Mouse (Mus musculus) hindbrain, embryonic 14.5 days (tissue): ENCODE results near the gene Tmem242. TPM values are rescaled to one million over a fixed set of nuclear protein-coding genes. Genes with fewer than 3 reads are reported as not detected.

Experiments used
- ATAC-seq: fragments of 200-750 bp; cut with Nextera tagmentation; 2 replicates; pipeline ENCODE4 v1.8.0; 2017; ENCODE audit warnings: moderate number of reproducible peaks, mild to moderate bottlenecking, moderate TSS enrichment, moderate library complexity; ENCODE audit not compliant: low FRiP score
- DNase-seq: peaks from one replicate; pipeline ENCODE4 v3.0.0-alpha.2; 2015; ENCODE audit warnings: low spot score
- H3K27ac ChIP-seq: fragments of 300-500 bp; sonication (generic); 2 replicates; pipeline ENCODE4 v1.5.1; 2014; ENCODE audit warnings: mild to moderate bottlenecking, moderate library complexity
- H3K27me3 ChIP-seq: fragments of 300-500 bp; sonication (generic); 2 replicates; pipeline ENCODE4 v1.6.1; 2014; ENCODE audit warnings: mild to moderate bottlenecking, low read length, mixed read lengths; ENCODE audit not compliant: control insufficient read depth, insufficient read depth
- H3K36me3 ChIP-seq: fragments of 300-500 bp; sonication (generic); replicated peaks from 2 replicates; pipeline ENCODE4 v1.6.1; 2014; ENCODE audit not compliant: control insufficient read depth, insufficient read depth
- H3K4me1 ChIP-seq: fragments of 300-500 bp; sonication (generic); replicated peaks from 2 replicates; pipeline ENCODE4 v1.6.1; 2014; ENCODE audit warnings: antibody characterized with exemption, low read length, mixed read lengths; ENCODE audit not compliant: control insufficient read depth, insufficient read depth
- H3K4me2 ChIP-seq: fragments of 300-500 bp; sonication (generic); replicated peaks from 2 replicates; pipeline ENCODE4 v1.6.1; 2014; ENCODE audit warnings: mild to moderate bottlenecking, moderate library complexity
- H3K4me3 ChIP-seq: fragments of 300-500 bp; sonication (generic); replicated peaks from 2 replicates; pipeline ENCODE4 v1.5.1; 2014; ENCODE audit warnings: mild to moderate bottlenecking, low read length
- H3K9ac ChIP-seq: fragments of 300-500 bp; sonication (generic); 2 replicates; pipeline ENCODE4 v1.6.1; 2014
- H3K9me3 ChIP-seq: fragments of 300-500 bp; sonication (generic); 2 replicates; pipeline ENCODE4 v1.6.1; 2016; ENCODE audit warnings: low read length; ENCODE audit not compliant: control insufficient read depth
- WGBS: fragments of 180-500 bp; shearing (Covaris S2); extraction: QIAGEN DNeasy Blood & Tissue Kit; methylation state at CpG from one replicate; pipeline ENCODE4 v1.1.7; 2014; 5-methylcytosine and 5-hydroxymethylcytosine counted together
- polyA plus RNA-seq: library from polyadenylated mRNA; unstranded; fragments of >200 nt; fragmentation: Nextera tagmentation; extraction: Ambion mirVana; gene quantifications from 2 replicates; pipeline ENCODE4 v1.2.1, GENCODE M21; 2014

Tmem242 gene
- polyA plus RNA-seq, 1 experiment from 2014 or later, result 111 TPM

DNA sequence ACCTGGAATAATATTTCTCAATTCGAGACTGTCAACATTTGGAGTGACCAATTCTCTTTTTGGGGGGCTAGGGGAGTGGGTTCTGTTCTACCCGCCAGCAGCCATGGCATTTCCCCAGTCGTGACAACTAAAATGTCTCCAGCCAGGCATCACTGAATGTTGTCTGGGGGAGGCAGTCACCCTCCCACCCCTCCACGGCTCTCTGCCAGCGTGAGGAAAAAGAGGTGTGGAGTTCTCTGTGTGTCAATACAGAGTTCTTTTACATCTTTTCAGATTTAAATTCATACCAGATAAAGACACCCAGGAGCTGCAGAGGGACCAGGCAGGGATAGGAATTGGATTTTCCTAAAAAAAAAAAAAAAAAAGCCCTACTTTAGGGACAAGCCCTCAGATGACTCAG is 43.8 kb downstream of the Tmem242 start:
- no peaks in the 10 kb centered on the region for H3K4me1 ChIP-seq
- H3K9ac ChIP-seq, result no peak overlapping the region
- no peak overlapping the region for H3K4me3 ChIP-seq
- ATAC-seq (no peak), DNase-seq (no peak)
- WGBS, result 64% methylated on average over 5 of the region's 5 CpGs
- H3K36me3 ChIP-seq, result no peaks in the 10 kb centered on the region
- H3K9me3 ChIP-seq, result 0 out of 2 replicates have a peak, but pooled peaks cover 2% of the 10 kb centered on the region
- no peaks in the 10 kb centered on the region for H3K27me3 ChIP-seq
- no peak overlapping the region for H3K4me2 ChIP-seq
- no peak overlapping the region for H3K27ac ChIP-seq

DNA sequence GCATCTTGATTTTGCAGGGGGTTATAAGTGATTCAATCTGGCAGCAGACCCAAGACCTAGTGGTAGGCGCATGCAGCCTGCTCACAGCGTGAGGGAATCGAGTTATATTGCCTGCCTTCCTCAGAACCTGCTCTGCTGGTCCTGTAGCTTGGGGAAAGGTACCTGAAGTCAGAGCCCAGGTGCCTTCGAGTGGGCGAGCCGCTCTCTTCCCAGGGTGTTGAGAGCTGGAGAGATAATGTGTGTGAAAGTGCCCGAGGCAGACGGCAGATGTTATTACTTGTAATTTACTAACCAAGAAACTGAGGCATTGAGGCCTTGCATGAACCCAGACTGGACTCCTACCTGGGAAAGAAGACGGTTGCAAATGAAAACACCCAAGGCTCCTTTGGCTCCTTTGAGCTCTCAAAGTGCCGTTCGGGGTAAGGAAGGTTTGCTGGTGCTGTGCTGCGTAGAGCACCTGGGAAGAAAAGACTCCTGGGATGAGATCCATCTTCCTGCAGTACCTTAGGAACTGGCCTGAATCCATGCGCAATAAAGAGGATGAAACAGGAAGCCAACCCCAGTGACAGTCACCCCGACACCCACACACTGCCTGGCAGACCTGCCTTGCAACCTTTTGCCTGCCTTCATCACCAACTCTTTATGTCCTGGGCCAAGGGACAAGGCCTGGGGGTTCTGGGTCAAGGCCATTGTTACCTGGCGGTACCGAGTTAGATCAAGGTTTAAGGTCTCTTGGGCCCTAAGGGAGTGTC is 44.4 kb downstream of the Tmem242 start:
- H3K27me3 ChIP-seq, result no peaks in the 10 kb centered on the region
- 0 out of 2 replicates have a peak, but pooled peaks cover 2% of the 10 kb centered on the region for H3K9me3 ChIP-seq
- H3K27ac ChIP-seq, result no peak overlapping the region
- no peak for ATAC-seq
- H3K36me3 ChIP-seq, result no peaks in the 10 kb centered on the region
- no peak for DNase-seq
- no peak overlapping the region for H3K4me2 ChIP-seq
- no peak overlapping the region for H3K4me3 ChIP-seq
- peaks cover under 1% of the 10 kb centered on the region; the same call in 1 of the 2 replicates for H3K4me1 ChIP-seq
- WGBS, result 90% methylated on average over 16 of the region's 16 CpGs
- H3K9ac ChIP-seq, result no peak overlapping the region

GRCm38 (mm10) chr17:5390682-5391081 is 49.4 kb downstream of the Tmem242 start:
- peak overlapping the region; percentile 38 for H3K27ac ChIP-seq
- no peak overlapping the region for H3K9ac ChIP-seq
- H3K4me3 ChIP-seq, result no peak overlapping the region
- no peaks in the 10 kb centered on the region for H3K27me3 ChIP-seq
- peaks cover 11% of the 10 kb centered on the region; the same call in 1 of the 2 replicates for H3K4me1 ChIP-seq
- H3K9me3 ChIP-seq, result 0 out of 2 replicates have a peak, but pooled peaks cover 2% of the 10 kb centered on the region
- 54% methylated on average over 10 of the region's 10 CpGs for WGBS
- H3K36me3 ChIP-seq, result no peaks in the 10 kb centered on the region
- no peak overlapping the region for H3K4me2 ChIP-seq
- DNase-seq, result no peak
- ATAC-seq, result no peak

GRCm38 (mm10) chr17:5388351-5388750 is 51.7 kb downstream of the Tmem242 start:
- H3K36me3 ChIP-seq, result no peaks in the 10 kb centered on the region

DNA sequence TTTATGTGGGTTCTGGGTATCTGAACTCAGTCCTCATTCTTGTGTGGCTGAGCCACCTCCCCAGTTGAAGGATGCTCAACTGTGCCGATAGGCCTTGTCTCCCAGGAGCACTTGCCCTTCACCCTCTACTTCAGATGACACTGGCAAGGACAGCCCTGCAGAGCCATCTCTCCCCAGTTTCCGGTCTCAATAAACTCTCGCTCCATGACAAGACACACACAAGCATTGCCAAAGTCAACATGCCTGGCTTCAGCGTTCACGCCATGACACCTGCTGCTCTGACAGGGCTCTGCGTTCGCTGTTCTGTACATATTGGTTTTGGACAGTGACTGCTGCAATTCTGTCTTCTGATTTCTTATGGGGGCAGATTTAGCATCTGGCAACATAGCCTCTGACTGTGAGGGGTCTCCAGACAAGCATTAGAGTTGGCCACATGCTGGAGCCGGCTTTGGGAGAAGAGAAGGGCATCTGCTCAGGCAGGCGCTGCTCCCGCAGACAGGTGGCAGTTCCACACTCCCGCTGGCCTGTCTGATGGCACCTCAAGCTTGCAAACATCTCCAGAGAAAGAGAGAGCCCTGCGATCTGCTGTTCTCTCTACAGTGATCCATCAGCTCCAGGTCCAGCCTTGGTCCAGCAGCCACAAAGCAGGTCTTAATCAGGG is 53.0 kb downstream of the Tmem242 start:
- Histone ChIP-seq H3K27me3 (no peaks in the 10 kb centered on the region), H3K4me1 (peaks cover 11% of the 10 kb centered on the region; the same call in 1 of the 2 replicates), H3K4me3 (no peak overlapping the region), H3K27ac (no peak overlapping the region), H3K4me2 (no peak overlapping the region), H3K36me3 (no peaks in the 10 kb centered on the region), H3K9ac (no peak overlapping the region), H3K9me3 (no peaks in the 10 kb centered on the region)
- WGBS, result 85% methylated on average over 12 of the region's 12 CpGs
- no peak for ATAC-seq
- no peak for DNase-seq

More at GRCm38 (mm10) chr17:5388351-5388750, 51.7 kb downstream of the Tmem242 start:
- no peak overlapping the region for H3K4me3 ChIP-seq
- H3K27ac ChIP-seq, result no peak overlapping the region
- H3K4me1 ChIP-seq, result peaks cover 11% of the 10 kb centered on the region; the same call in 1 of the 2 replicates
- no peak overlapping the region for H3K9ac ChIP-seq
- no peaks in the 10 kb centered on the region for H3K27me3 ChIP-seq
- ATAC-seq, result no peak
- 63% methylated on average over 3 of the region's 3 CpGs for WGBS
- no peak overlapping the region for H3K4me2 ChIP-seq
- no peak for DNase-seq
- 0 out of 2 replicates have a peak, but pooled peaks cover 2% of the 10 kb centered on the region for H3K9me3 ChIP-seq

DNA sequence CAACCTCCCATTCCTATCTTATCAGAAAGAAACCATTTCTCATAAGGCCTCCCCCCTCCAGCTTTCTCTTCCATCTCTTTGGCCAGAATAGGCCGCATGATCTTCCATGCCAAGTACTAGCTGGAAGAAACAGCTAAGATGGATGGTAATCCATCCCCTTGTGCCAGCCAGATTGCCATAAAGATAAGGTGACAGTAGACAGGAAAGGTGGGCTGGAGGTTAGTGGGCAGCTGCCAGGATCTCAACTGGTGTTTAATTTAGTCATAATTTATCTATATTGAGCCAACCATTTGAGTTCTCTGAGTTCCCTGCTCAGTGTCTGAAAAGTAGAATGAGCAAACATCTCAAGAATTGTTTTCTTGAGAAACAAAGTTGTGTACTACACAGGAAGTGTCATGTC is 54.4 kb downstream of the Tmem242 start:
- H3K27me3 ChIP-seq, result no peaks in the 10 kb centered on the region
- H3K36me3 ChIP-seq, result no peaks in the 10 kb centered on the region
- ATAC-seq, result no peak
- no peak overlapping the region for H3K4me2 ChIP-seq
- H3K9ac ChIP-seq, result no peak overlapping the region
- WGBS, result 94% methylated on average over 1 of the region's 1 CpGs
- no peaks in the 10 kb centered on the region for H3K9me3 ChIP-seq
- H3K4me3 ChIP-seq, result no peak overlapping the region
- DNase-seq, result no peak
- no peak overlapping the region for H3K27ac ChIP-seq
- peaks cover 11% of the 10 kb centered on the region; the same call in 1 of the 2 replicates for H3K4me1 ChIP-seq

- Histone ChIP-seq H3K4me2 (peak overlapping the region; percentile 24; the same call in 1 of the 2 replicates), H3K4me1 (peaks cover 11% of the 10 kb centered on the region)
- no peak for ATAC-seq
Observed at GRCm38 (mm10) chr17:5377930-5378310, 62.1 kb downstream of the Tmem242 start.

DNA sequence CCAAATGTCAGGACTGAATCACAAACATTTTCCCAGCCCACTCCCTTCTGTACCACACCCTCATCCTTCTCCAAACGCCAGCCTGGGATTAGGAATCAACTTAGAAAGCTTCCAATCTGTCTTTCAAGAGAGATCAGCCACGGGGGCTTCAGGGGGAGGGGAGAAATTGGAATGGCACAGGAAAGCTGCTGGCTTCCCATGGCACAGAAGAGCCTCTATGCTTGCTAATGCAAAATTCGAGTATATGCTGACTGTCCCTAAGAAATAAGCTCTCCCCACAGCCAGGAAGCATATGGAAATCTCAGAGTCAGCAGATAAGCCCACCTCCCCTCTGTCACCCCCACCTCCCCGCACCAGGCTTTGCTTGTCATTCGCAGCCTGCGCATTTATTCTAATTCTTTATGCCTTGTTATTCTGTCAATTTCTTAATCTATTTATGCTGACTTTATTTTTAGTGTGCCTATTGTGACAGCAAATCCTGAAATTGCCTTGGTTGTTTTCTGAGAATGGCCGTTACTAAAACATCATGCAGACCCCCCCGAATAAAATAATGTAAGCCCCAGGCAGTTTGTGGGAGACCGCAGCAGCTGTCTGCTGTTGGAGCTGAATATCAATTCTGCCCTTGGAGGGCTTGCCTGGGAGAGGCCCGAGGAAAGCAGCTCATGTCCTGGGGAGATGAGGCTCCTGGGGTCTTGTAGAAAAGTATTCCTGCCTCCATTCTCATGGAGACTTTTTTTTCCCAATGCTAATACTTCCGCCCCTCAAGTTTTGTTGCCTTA is 62.7 kb downstream of the Tmem242 start:
- WGBS, result 18% methylated on average over 11 of the region's 11 CpGs
- Histone ChIP-seq H3K27me3 (no peaks in the 10 kb centered on the region), H3K36me3 (no peaks in the 10 kb centered on the region), H3K27ac (peak overlapping the region; percentile 68), H3K9ac (no peak overlapping the region), H3K4me3 (no peak overlapping the region), H3K4me1 (peaks cover 11% of the 10 kb centered on the region), H3K4me2 (peak overlapping the region; percentile 24), H3K9me3 (no peaks in the 10 kb centered on the region)
- ATAC-seq, result no peak; the same call in 1 of the 2 replicates
- DNase-seq, result no peak

More at GRCm38 (mm10) chr17:5377930-5378310, 62.1 kb downstream of the Tmem242 start:
- no peak for DNase-seq
- Histone ChIP-seq H3K9ac (no peak overlapping the region), H3K4me3 (no peak overlapping the region), H3K27me3 (no peaks in the 10 kb centered on the region), H3K27ac (0 out of 2 replicates have a peak overlapping the region, but pooled peaks have one; percentile 68), H3K36me3 (no peaks in the 10 kb centered on the region), H3K9me3 (no peaks in the 10 kb centered on the region)
- whole genome bisulfite sequencing, result 32% methylated on average over 7 of the region's 7 CpGs

DNA sequence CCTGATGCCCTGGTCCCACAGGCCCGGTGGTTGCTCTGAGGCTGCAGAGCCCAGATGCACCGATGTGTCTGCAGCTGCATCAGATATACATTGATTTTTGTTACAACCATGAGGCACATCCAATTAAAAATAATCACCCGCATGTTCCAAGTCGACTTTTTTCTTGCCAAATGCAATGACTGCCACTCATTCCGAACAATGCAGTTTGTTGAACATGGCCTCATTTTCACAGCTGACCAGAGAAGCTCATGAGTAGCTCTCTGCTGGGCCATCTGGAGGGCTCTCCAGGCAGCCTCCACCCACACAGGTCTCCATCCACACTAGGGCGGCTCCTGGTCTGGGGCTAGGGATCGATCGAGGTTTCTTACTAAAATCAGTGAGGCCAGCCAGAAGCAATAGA is 67.1 kb downstream of the Tmem242 start:
- no peak for ATAC-seq
- Histone ChIP-seq H3K4me3 (no peak overlapping the region), H3K4me1 (peaks cover 11% of the 10 kb centered on the region), H3K9me3 (no peaks in the 10 kb centered on the region), H3K9ac (no peak overlapping the region), H3K27me3 (no peaks in the 10 kb centered on the region), H3K27ac (no peak overlapping the region), H3K36me3 (no peaks in the 10 kb centered on the region), H3K4me2 (no peak overlapping the region)
- 66% methylated on average over 8 of the region's 8 CpGs for WGBS
- DNase-seq, result no peak
